Mouse (Mus musculus): ENCODE measurements around the gene Otulin. TPM values are rescaled to one million over a fixed set of nuclear protein-coding genes. Genes with fewer than 3 reads are reported as not detected.

Gene Otulin
- polyA plus RNA-seq, 1 experiment, result 43.1 TPM

GRCm38 (mm10) chr15:27569924-27570323 is 60.6 kb downstream of the Otulin start:
- no peak for DNase-seq
- no peaks in the 10 kb centered on the region for H3K27me3 ChIP-seq (ENCODE audit: control insufficient read depth, insufficient read depth, low read length)
- 0 out of 2 replicates have a peak, but pooled peaks cover 2% of the 10 kb centered on the region for H3K4me1 ChIP-seq (replicated peaks; ENCODE audit: control insufficient read depth, insufficient read depth, low read length)
- 84% methylated on average over 2 of the region's 2 CpGs for WGBS
- TF ChIP-seq POLR2A (IDR thresholded peaks at IDR 0.05; ENCODE audit: control insufficient read depth, extremely low read depth, insufficient read depth, low read length, poor library complexity) (no peak), CTCF (IDR thresholded peaks at IDR 0.05; ENCODE audit: borderline replicate concordance, control insufficient read depth, extremely low read depth, insufficient read depth, low read length, poor library complexity) (no peak)
- no peak overlapping the region for H3K27ac ChIP-seq (ENCODE audit: control insufficient read depth, insufficient read depth, low read length)
- H3K4me3 ChIP-seq (ENCODE audit: control insufficient read depth, insufficient read depth, low read length), result no peak overlapping the region
- no peaks in the 10 kb centered on the region for H3K36me3 ChIP-seq (ENCODE audit: control insufficient read depth, insufficient read depth, low read length)

DNA sequence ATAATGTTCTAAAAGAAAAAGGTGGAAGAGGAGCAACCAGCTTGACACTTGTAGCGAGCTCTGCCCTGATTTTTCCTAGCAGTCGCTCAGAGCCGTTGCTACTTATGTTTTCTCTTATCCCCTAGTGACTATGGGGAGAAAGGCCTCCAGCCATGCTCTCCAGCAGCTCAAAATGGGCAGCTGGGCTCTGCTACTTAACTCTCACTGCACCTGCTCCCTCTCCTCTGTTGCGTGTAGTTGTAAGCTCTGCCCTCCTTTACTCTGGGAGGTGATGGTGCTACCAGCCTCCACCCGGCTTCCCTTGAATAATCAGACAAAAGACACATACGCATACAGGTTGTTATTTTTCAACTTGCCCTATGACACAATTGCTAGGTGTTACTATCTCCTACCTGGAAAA is 62.1 kb downstream of the Otulin start:
- H3K27ac ChIP-seq (ENCODE audit: control insufficient read depth, insufficient read depth, low read length), result no peak overlapping the region
- TF ChIP-seq CTCF (IDR thresholded peaks at IDR 0.05; ENCODE audit: borderline replicate concordance, control insufficient read depth, extremely low read depth, insufficient read depth, low read length, poor library complexity) (no peak), POLR2A (IDR thresholded peaks at IDR 0.05; ENCODE audit: control insufficient read depth, extremely low read depth, insufficient read depth, low read length, poor library complexity) (no peak)
- no peaks in the 10 kb centered on the region for H3K27me3 ChIP-seq (ENCODE audit: control insufficient read depth, insufficient read depth, low read length)
- no peaks in the 10 kb centered on the region for H3K4me1 ChIP-seq (replicated peaks; ENCODE audit: control insufficient read depth, insufficient read depth, low read length)
- H3K4me3 ChIP-seq (ENCODE audit: control insufficient read depth, insufficient read depth, low read length), result no peak overlapping the region
- no peaks in the 10 kb centered on the region for H3K36me3 ChIP-seq (ENCODE audit: control insufficient read depth, insufficient read depth, low read length)
- WGBS, result 94% methylated on average over 6 of the region's 6 CpGs
- DNase-seq, result no peak

DNA sequence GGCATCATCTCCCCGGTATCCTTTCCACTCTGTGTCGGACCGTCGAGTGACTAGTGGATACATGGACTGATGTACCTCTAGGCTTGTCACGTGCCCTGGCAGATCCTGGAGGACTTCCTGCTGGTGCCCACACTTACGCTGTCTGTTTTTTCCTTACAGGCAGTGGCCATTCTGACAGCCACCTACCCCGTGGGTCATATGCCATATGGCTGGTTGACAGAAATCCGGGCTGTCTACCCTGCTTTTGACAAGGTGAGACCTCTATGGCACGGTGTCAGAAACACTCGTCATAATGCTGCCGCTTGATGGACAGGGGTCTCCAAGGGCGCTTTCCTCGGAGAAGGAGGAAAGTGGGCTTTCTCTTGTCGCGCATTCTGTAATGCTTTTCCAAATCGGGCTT is 63.1 kb downstream of the Otulin start:
- Histone ChIP-seq H3K27me3 (ENCODE audit: control insufficient read depth, insufficient read depth, low read length) (no peaks in the 10 kb centered on the region), H3K4me1 (replicated peaks; ENCODE audit: control insufficient read depth, insufficient read depth, low read length) (no peaks in the 10 kb centered on the region), H3K27ac (ENCODE audit: control insufficient read depth, insufficient read depth, low read length) (no peak overlapping the region), H3K4me3 (ENCODE audit: control insufficient read depth, insufficient read depth, low read length) (no peak overlapping the region), H3K36me3 (ENCODE audit: control insufficient read depth, insufficient read depth, low read length) (no peaks in the 10 kb centered on the region)
- DNase-seq, result no peak
- 98% methylated on average over 16 of the region's 16 CpGs for WGBS
- no peak for TF ChIP-seq POLR2A (IDR thresholded peaks at IDR 0.05; ENCODE audit: control insufficient read depth, extremely low read depth, insufficient read depth, low read length, poor library complexity)
- TF ChIP-seq CTCF (IDR thresholded peaks at IDR 0.05; ENCODE audit: borderline replicate concordance, control insufficient read depth, extremely low read depth, insufficient read depth, low read length, poor library complexity), result no peak

GRCm38 (mm10) chr15:27565626-27566185 is 64.8 kb downstream of the Otulin start:
- H3K4me3 ChIP-seq (ENCODE audit: control insufficient read depth, insufficient read depth, low read length), result no peak overlapping the region
- no peak overlapping the region for H3K27ac ChIP-seq (ENCODE audit: control insufficient read depth, insufficient read depth, low read length)
- H3K4me1 ChIP-seq (replicated peaks; ENCODE audit: control insufficient read depth, insufficient read depth, low read length), result no peaks in the 10 kb centered on the region
- WGBS, result 98% methylated on average over 10 of the region's 10 CpGs
- H3K27me3 ChIP-seq (ENCODE audit: control insufficient read depth, insufficient read depth, low read length), result no peaks in the 10 kb centered on the region
- no peak for DNase-seq
- TF ChIP-seq CTCF (IDR thresholded peaks at IDR 0.05; ENCODE audit: borderline replicate concordance, control insufficient read depth, extremely low read depth, insufficient read depth, low read length, poor library complexity), result no peak
- TF ChIP-seq POLR2A (IDR thresholded peaks at IDR 0.05; ENCODE audit: control insufficient read depth, extremely low read depth, insufficient read depth, low read length, poor library complexity), result no peak
- no peaks in the 10 kb centered on the region for H3K36me3 ChIP-seq (ENCODE audit: control insufficient read depth, insufficient read depth, low read length)

DNA sequence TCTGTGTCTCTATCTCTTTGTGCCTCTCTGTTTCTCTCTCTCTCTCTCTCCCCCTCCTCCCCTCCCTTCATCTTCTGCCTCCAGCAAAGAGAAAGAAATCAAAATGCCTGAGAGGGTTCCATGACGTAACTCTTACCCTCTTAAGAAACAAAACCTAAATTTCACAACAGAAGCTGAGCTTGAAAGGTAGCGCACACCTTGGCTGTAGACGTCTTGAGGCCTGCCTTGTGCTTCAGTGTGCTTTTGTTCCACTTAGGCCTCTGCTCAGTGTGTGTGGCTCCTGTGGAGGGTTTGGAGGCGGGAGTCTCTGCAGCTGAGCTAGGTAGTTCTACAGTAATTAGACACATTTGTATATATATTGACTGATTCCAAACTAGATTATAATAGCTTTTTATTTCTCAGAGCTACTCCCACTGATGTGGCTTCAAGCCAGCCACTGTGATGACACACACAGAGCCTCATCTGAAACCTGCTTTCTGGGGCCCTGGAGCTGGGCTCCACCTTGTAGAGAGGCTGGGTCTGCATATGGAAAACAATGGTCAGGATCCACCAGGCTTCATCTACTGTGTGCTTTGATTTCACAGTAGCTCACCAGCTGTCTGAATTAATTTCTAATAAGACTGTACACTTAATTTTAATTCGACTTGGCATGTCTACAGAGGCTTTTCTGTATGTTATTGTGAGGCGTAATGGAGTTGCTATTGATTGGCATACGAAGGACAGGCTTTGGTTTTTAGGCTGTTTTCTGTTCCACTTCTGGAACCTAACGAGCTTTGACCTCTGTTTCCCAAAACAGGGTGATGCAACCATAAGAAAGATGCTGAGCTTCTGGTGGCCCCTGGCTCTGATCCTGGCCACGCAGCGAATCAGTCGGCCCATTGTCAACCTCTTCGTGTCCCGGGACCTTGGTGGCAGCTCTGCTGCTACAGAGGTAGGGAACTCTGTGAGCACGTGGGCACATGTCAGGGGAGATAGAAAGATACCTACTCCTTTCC is 66.1 kb downstream of the Otulin start:
- 93% methylated on average over 14 of the region's 14 CpGs for whole genome bisulfite sequencing
- Histone ChIP-seq H3K4me1 (replicated peaks; ENCODE audit: control insufficient read depth, insufficient read depth, low read length) (no peaks in the 10 kb centered on the region), H3K4me3 (ENCODE audit: control insufficient read depth, insufficient read depth, low read length) (no peak overlapping the region), H3K27ac (ENCODE audit: control insufficient read depth, insufficient read depth, low read length) (no peak overlapping the region), H3K27me3 (ENCODE audit: control insufficient read depth, insufficient read depth, low read length) (no peaks in the 10 kb centered on the region), H3K36me3 (ENCODE audit: control insufficient read depth, insufficient read depth, low read length) (no peaks in the 10 kb centered on the region)
- no peak for DNase-seq
- no peak for TF ChIP-seq CTCF (IDR thresholded peaks at IDR 0.05; ENCODE audit: borderline replicate concordance, control insufficient read depth, extremely low read depth, insufficient read depth, low read length, poor library complexity)
- TF ChIP-seq POLR2A (IDR thresholded peaks at IDR 0.05; ENCODE audit: control insufficient read depth, extremely low read depth, insufficient read depth, low read length, poor library complexity), result no peak

DNA sequence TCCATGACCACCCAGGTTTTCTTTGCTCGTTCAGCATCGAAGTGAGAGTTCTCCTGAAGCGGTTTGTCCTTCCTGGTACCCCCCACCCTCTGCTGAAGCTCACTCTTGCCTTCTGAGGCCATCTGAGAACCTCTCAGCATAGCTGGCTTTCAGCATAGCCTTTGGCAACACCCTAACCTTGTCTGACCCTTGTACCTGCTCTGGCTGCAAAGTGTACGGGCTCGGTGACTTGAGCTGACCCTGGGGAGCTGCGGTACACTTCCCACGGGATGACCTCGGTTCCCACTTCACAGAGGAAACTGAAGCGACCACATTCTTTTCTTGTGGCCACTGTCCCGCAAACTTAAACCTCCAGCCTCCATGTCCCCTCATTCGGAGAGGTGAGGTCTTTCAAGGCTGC is 70.2 kb downstream of the Otulin start:
- H3K27me3 ChIP-seq (ENCODE audit: control insufficient read depth, insufficient read depth, low read length), result no peaks in the 10 kb centered on the region
- no peak overlapping the region for H3K4me3 ChIP-seq (ENCODE audit: control insufficient read depth, insufficient read depth, low read length)
- no peak for DNase-seq
- H3K36me3 ChIP-seq (ENCODE audit: control insufficient read depth, insufficient read depth, low read length), result no peaks in the 10 kb centered on the region
- TF ChIP-seq CTCF (IDR thresholded peaks at IDR 0.05; ENCODE audit: borderline replicate concordance, control insufficient read depth, extremely low read depth, insufficient read depth, low read length, poor library complexity), result no peak
- TF ChIP-seq POLR2A (IDR thresholded peaks at IDR 0.05; ENCODE audit: control insufficient read depth, extremely low read depth, insufficient read depth, low read length, poor library complexity), result no peak
- H3K27ac ChIP-seq (ENCODE audit: control insufficient read depth, insufficient read depth, low read length), result no peak overlapping the region
- 74% methylated on average over 11 of the region's 11 CpGs for WGBS
- H3K4me1 ChIP-seq (replicated peaks; ENCODE audit: control insufficient read depth, insufficient read depth, low read length), result no peaks in the 10 kb centered on the region
